Mouse (Mus musculus) heart, postnatal 14 days (tissue): Measurements from ENCODE around the gene Stra8. TPM values are rescaled to one million over a fixed set of nuclear protein-coding genes. Genes with fewer than 3 reads are reported as not detected.

Experiments used
- DNase-seq, 2 experiments: peaks; one replicate each; pipeline ENCODE4 v3.0.0; 2021 to 2022
- intact Hi-C: fragments of 180-260 bp; cut with DNase I; formaldehyde crosslinking; loops from one replicate; pipeline ENCODE4 v1.15.1; 2025
- total RNA-seq, 2 experiments: library from RNA; stranded (reverse); gene quantifications; 2 replicates each; pipeline ENCODE4 v1.2.3; 2021

Gene Stra8
- total RNA-seq, 2 experiments from 2014 or later, result not detected

DNA sequence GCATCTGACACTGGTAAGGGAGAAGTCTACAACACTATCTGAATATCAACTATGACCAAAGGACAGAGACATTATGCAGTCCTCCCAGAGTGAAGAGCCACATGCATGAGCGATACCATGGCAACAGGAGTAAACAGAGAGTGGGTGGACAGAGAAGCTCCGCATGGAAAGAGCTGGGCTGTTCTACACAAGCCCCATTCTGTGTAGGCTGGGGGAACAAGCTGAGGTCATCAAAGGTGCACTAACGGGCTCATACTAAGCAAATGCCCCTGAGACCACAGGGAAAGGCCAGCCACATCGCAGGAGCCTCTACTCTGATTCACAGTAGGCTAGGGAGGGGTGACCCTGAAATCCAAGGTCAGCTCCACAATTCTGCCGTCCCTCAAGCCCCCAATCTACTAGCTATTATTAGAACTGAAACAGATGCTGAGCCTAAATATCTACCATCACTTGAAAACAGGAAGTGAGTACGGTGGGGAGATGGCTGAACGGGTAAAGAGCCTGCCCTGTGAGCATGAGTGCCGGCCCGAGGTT, 18.0 kb upstream of the Stra8 start:
- no peak for DNase-seq
- intact Hi-C loops, result no loop called here

DNA sequence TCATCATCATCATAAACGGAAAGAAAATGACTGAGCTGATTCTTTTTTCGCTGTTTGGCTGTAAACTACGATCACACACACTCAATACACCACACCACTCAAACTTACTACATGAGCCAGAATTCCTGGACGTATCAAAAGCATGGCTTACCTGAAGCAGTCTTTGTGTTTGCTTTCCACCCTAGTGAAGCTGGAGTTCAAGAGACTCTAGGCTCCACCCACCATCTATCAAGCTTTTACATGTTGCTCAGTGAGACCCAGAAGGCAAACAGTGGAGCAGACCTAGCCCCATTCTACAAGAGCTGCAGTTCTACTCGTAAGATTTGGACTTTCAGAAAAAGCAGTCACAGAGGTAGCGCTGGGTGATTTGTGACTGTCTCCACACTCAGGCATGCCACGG, 17.4 kb upstream of the Stra8 start:
- intact Hi-C loops, result no loop called here

GRCm38 (mm10) chr6:34903441-34903840, 16.5 kb upstream of the Stra8 start:
- intact Hi-C loops, result no loop called here
- DNase-seq, result no peak

More for the DNA sequence above, 17.4 kb upstream of the Stra8 start:
- DNase-seq, result no peak

- DNase-seq, result no peak
- intact Hi-C loops, result no loop called here
Observed at GRCm38 (mm10) chr6:34903851-34904250, 16.1 kb upstream of the Stra8 start.

- intact Hi-C loops, result no loop called here
- no peak for DNase-seq
Observed at GRCm38 (mm10) chr6:34904361-34904760, 15.6 kb upstream of the Stra8 start.

DNA sequence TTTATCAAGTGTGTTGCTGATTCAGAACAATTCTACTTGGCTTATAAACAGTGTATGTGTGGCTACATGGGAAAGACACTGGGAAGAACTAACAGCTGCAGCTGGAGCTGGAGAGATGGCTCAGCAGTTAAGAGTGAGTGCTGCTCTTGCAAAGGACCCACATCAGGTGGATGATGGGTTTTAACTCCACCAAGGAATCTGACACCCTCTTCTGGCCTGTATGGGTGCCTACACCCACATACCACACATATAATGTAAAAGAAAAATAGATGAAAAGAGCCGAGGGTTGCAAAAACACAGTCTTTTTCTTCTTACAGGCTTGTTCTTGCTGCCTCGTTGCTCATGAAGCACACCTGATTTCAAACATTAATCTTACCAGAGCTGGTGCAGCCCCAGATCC, 13.8 kb upstream of the Stra8 start:
- DNase-seq, result no peak
- intact Hi-C loops, result no loop called here

- DNase-seq, result no peak
- intact Hi-C loops, result no loop called here
Observed at GRCm38 (mm10) chr6:34906661-34907060, 13.3 kb upstream of the Stra8 start.

DNA sequence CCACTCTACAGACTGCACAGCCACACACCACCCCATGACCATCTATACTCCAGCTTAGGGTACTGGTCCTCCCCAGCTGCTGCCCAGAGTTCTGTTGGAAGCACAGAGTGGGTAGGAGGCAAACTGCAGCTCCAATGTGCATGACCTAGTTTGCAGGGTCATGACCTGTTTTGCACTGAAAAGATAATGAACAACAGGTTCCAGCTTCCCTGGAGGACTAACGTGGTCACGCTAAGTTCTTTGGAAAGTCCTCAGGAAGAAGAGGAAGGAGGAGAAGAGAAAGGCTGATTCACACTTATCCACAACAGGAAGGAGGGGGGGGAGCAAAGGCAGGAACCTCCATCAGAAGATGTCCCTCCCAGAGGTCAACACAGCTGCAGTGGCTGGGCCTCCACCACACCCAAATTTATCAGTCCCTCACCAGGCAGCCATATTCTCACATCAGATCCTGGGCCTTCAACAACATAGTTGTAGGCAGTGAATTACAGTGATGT, 12.8 kb upstream of the Stra8 start:
- intact Hi-C loops, result no loop called here
- no peak for DNase-seq

DNA sequence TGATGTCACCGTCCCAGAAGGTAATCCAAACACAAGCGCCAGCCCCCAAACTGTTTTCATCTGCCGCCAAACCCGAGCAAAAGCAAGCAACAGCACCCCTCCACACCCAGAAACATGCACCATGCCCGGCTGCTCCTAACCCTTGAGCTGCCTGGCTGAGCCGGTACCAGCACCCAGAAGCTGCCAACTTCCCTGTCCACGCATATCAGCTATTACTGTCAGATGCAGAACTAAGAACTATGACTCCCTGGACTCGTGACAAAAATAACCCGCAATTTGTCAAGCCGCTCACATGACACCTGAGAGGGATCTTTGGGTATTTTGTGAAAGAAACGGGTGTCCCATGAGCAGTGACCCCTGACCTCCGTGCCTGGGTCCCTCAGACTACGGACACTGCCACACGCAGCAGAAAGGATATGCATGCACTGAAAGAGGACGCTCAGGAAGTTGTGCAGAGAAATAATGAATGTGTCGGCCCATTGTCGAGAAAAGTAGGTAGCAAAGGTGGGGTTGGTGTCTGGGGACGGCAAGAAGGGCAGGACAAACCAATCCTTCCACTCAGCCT, 12.2 kb upstream of the Stra8 start:
- intact Hi-C loops, result no loop called here
- no peak for DNase-seq

DNA sequence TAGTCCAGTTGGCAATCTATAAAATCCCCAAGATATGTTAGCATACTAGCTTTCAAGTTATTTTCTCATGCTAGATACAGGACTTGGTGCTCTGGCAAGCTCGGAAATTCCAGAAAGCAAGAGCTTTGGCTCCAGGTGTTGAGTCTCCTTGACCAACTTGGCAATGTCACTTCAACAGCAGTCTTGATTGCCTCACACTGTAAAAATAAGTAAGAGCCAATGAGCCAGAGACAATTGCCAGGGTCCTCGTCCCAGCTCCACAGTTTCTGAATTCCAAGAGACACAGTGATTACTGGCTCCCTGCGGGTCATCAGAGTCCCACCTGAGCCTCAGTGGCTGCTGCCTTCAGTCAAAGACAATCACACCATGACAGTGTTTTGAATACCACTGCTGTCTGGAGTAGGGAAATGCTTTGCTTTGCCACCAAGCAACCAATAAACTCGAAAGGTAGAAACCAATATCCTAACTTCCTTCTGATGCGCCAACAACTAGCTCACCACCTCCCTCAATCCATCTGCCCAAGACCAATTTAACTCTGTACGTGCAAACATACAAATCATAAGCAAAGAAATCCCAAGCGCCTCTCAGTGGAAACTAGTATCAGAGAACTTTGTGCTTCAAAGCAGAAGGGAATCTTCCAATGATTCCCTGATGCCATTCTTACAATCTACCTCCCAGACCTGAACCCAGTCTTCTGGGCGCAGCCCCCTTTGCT, 10.2 kb upstream of the Stra8 start:
- no peak for DNase-seq
- intact Hi-C loops, result no loop called here

DNA sequence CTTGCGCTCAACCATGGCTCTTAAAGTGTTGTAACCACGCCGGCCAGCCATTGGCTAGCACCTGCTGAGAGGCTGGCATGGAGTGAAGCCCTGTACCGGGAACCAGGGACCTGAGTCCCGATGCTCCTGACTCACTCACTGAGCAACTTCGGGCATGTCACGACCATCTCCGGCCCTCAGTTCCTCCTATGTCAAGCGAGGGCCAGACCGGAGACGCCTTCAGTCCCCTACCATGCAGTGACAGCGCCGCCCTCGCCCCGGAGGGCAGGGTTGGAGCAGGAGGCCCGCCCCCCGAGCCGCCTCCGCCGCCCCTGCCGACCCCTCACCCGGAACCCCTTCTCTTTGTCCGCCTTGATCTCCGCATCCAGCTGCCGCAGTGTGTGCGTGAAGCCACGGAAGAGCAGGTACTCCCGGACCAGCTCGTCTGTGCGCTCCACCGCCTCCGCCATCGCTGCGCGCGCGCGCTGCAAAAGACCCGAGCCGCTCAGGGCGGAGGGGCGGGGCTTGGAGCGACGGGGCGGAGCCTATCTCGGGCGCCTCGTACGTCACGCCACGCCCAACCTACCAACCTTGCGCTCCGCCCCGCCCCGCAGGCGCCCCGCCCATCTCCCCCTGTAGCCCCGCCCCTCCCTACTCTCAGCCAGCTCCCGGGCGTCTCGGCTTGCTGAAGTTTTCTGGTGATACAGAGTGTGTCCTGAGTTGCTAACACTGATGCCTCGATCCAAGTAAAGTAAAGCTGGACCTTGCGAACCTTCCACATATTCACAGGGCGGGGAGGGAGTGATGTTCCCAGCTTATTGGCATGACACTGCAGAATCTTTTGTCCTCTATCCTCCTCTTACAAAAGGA, 9.4 kb upstream of the Stra8 start, which contains the start of gene Wdr91:
TSS of gene Wdr91 (minus strand) at position 506 of the 849 bp plus-strand sequence.
- intact Hi-C loops, result no loop called here
- DNase-seq, result peak; percentile 96 to 97

DNA sequence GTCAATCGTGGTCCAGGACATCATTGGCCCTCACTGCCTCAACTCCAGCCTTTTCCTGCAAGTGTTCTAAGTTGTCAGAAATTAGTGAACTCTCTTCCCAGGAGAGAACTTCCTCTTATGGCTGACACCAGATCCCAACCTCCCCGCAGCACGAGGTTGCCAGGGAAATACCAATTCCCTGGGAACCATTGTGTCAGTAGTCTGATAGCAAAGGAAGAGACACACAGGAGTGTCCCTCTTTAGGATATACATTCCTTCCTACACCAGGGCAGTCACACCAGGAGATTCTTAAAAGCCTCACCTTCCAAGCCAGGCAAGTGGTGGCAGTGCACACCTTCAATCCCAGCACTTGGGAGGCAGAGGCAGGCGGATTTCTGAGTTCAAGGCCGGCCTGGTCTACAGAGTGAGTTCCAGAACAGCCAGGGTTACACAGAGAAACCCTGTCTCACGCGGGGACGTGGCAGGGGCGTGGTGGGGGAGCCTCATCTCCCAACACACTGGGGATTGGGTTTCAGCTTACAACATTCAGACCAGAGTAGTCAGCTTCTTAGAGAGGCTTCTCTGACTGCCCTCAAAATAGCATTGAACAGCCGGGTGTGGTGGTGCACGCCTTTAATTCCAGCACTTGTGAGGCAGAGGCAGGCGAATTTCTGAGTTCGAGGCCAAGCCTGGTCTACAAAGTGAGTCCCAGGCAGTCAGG, 6.5 kb upstream of the Stra8 start:
- DNase-seq, result no peak
- intact Hi-C loops, result no loop called here

DNA sequence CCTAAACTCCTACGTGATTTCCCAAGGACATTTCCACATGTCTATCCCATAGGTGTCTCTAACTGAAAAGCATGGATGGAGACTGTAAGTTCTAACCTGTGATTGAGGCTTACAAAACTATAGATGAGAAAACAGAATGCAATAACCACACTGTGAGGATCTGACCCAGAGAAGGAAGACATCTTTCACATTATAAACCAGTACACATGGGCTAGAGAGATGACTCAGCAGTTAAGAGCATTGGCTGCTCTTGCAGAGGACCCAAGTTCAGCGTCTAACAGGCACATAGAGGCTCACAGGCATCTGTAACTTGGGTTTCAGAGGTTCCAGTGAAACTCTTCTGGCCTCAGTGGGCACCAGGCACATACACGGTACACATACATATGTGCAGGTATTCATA, 5.5 kb upstream of the Stra8 start:
- no peak for DNase-seq
- intact Hi-C loops, result no loop called here

- intact Hi-C loops, result loop anchor here (5.0 kb wide), 1 partner anchor 157 kb away; no protein-coding TSS in a partner anchor
- no peak for DNase-seq
Observed at GRCm38 (mm10) chr6:34919146-34919545, 817 bp upstream of the Stra8 start.

- intact Hi-C loops, result loop anchor here (5.0 to 10.0 kb wide), 2 partner anchors 143 to 626 kb away; no protein-coding TSS in a partner anchor
- no peak for DNase-seq
Observed at GRCm38 (mm10) chr6:34920631-34921030, 668 bp downstream of the Stra8 start.

DNA sequence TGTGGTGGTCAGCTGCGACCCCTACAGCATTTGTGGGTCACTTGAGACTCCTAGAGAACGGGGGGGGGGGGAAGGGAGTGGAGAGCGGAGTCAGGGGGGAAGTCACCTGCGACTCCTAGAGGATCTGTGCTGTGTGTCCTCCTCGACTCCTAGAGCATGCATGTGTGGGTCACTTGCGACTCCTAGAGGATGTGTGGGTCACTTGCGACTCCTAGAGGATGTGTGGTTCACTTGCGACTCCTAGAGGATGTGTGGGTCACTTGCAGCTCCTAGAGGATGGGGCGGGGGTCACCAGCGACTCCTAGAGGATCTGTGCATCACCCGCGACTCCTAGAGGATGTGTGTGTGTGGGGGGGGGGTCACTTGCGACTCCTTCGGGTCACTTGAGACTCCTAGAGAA, 2.0 kb downstream of the Stra8 start:
- DNase-seq, result peak; percentile 48 to 65
- intact Hi-C loops, result loop anchor here (2.0 to 10.0 kb wide), 3 partner anchors 41 to 627 kb away; no protein-coding TSS in a partner anchor

GRCm38 (mm10) chr6:34927156-34927555, 7.2 kb downstream of the Stra8 start:
- intact Hi-C loops, result loop anchor here (5.0 to 10.0 kb wide), 2 partner anchors 415 to 632 kb away; no protein-coding TSS in a partner anchor
- DNase-seq, result peak; percentile 70 to 80

- no peak for DNase-seq
- intact Hi-C loops, result loop anchor here (5.0 to 10.0 kb wide), 2 partner anchors 415 to 633 kb away; no protein-coding TSS in a partner anchor
Observed at GRCm38 (mm10) chr6:34927594-34927993, 7.6 kb downstream of the Stra8 start.

DNA sequence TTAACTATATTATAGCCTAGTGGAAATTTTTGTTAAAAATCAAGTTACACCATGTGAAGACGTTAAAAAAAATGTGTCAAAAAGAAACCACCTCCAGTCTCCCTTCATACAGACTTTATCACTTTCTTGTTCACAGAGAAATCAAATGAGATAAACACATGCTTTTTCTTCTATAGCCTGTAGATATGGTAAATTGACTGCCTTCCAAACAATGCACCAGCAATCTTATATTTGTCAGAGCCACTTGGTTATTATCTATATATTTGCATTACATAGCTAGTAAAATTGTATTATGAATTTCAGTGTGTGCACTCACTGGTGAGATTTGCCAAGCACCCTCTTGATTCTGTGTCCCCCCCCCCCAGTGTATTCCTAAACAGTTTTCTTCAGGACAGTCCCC, 12.7 kb downstream of the Stra8 start:
- DNase-seq, result no peak
- intact Hi-C loops, result no loop called here

- intact Hi-C loops, result loop anchor here (2.0 kb wide), 1 partner anchor 58 kb away; no protein-coding TSS in a partner anchor
- no peak for DNase-seq
Observed at GRCm38 (mm10) chr6:34936743-34937142, 16.8 kb downstream of the Stra8 start.
